Mouse (Mus musculus): Measurements from ENCODE around the gene Gabrd. TPM values are rescaled to one million over a fixed set of nuclear protein-coding genes. Genes with fewer than 3 reads are reported as not detected.

Gabrd gene
- total RNA-seq, 4 experiments from 2014 or later: 23.0 to 25.0 (median 24.7) TPM

- DNase-seq (ENCODE audit: low spot score in 2 of 2): no peak
Observed at GRCm38 (mm10) chr4:155383326-155383725, 14.6 kb downstream of the Gabrd start.

DNA sequence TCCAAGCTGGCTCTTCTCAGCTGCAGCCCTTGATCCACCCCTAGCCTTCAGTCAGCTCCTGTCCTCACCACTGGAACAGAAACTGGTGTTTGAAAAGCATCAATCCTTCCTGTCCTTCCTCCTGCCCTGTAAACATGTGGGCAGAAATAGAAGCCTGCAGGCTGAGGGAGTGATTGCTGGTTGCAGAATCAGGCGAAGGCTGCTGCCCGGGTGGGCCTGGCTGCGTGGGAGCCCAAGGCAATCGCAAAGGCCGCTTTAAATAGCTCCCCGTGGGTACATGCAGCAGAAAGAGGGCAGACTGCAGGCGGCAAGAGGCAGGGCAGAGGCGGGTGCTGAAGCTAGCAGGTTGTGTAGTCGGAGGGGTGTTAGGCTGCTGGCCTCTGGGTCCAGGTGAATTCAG, 15.2 kb downstream of the Gabrd start:
- DNase-seq (ENCODE audit: low spot score in 2 of 2): peak; percentile 52 to 57

GRCm38 (mm10) chr4:155381974-155382373, 15.9 kb downstream of the Gabrd start:
- DNase-seq (ENCODE audit: low spot score in 2 of 2): no peak

DNA sequence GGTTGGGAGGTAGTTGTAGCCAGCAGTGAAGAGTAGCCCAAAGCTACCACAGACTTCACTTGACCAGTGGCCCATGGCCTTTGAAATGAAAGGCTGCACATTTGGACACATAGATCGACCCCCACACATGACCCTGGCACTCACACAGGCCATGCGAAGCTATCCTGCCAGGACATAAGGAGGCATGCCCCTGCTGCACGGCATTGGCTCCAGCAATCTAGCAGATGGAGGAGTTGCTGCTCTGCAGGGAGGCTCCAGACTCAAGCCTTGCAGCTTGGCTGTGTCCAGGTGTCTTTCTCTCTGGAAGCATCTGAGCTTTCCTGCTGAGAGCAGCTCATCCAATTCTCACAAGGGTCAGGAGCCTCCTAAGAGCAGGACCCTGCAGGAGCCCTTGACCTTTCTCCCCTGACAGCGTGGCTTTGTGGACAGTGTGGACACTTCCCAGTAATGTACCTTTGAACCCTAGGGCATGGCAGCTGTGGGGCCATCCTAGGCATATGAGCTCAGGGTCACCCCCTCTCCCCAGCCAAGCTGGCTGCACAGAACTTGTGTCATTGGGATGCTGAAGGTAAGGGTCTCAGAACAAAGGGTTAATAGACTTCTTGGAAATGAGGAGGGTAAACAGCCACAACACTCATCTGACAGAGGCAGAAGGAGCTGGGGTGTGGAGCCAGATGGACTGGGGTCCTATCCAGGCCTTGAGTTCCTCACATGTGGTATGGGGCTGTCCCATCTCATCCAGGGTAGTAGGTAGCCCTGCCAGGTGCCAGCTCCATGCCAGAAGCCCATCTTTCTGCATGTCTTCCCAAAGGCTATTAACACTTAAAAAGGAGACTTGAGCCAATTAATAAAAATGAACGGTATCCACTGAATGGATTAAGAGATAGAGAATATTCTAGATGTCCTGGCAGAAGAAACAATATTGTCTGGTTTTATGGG, 25.8 kb downstream of the Gabrd start:
- DNase-seq (ENCODE audit: low spot score in 2 of 2): no peak

DNA sequence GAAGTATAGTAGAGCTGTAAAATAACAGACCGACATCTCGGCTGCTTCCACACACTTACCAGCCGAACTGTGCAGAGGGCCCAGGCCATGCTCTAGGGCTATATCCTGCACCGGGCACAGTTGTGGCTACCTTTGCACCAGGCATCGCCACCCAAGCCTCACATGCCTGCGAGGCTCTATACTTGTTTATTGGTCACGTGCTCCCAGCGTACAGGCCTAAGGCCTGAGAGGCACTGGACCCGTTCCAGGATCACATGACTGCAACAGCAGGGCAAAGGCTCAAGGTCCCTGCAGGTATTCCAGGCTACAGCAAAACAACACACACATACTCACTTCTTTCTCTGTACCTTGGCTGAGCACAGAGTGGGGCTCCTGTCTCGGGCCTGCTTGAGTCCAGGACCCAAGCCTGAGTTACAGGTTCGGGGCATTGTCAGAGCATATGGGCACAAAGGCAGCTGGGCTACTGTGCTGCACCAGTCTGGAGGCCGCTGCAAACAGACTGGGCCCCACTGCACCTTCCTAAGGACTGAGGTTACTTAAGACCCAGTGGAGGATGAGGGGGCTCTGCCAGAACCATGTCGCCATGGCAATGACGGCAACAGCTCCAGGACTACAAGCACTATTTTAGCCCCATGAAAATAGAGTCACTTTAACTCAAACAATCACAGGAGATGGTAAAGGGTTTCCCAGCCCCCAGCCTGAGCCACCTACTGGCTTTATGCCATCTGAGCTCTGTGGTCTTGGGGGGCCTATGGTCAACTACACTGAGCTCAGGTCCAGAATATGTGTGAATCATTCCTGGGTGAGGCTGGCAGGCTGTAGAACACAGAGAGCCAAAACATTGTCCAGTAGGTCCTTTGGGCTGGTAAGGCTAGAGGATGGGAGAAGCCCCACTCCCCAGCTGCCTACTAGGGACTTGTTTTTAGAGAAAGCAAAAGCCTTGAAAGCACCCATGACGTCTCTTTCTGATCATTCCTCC, 26.9 kb downstream of the Gabrd start:
- no peak for DNase-seq (ENCODE audit: low spot score in 2 of 2)

GRCm38 (mm10) chr4:155368684-155369083, 29.2 kb downstream of the Gabrd start:
- peak; percentile 66 to 74 for DNase-seq (ENCODE audit: low spot score in 2 of 2)

GRCm38 (mm10) chr4:155367739-155368138, 30.2 kb downstream of the Gabrd start:
- no peak for DNase-seq (ENCODE audit: low spot score in 2 of 2)

- DNase-seq (ENCODE audit: low spot score in 2 of 2): no peak
Observed at GRCm38 (mm10) chr4:155366784-155367183, 31.1 kb downstream of the Gabrd start.

- DNase-seq (ENCODE audit: low spot score in 2 of 2): no peak
Observed at GRCm38 (mm10) chr4:155362443-155362842, 35.5 kb downstream of the Gabrd start.

DNA sequence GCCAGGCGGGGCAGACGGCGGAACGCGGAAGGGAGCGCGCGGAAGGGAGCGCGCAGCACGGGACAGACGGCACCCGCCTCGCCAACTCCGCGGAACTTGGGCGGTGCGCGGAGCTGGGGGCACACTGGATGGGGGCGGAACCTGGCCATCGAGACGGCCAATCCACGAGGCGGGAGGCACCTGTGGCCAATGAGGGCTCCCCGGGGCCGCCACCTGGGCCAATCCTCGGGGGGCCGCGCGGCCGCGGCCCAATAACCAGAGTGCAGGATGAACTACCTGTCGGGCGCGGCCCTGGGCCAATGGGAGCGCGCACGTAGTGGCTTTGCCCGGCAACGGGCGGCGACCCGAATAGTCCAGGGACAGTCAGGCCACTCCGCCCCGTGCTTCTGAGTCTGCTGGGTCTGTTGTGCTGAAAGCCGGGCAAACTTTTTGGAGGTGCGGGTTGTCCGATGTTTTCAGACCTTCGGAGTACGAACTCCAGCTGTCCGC, 36.6 kb downstream of the Gabrd start, which contains the start of gene Prkcz:
TSS of gene Prkcz (minus strand) at position 59 of the 489 bp plus-strand sequence.
- DNase-seq (ENCODE audit: low spot score in 2 of 2): no peak

GRCm38 (mm10) chr4:155360856-155361255, 37.1 kb downstream of the Gabrd start:
- no peak for DNase-seq (ENCODE audit: low spot score in 2 of 2)

- no peak for DNase-seq (ENCODE audit: low spot score in 2 of 2)
Observed at GRCm38 (mm10) chr4:155359560-155360464, 38.1 kb downstream of the Gabrd start.

GRCm38 (mm10) chr4:155357601-155358000, 40.3 kb downstream of the Gabrd start:
- DNase-seq (ENCODE audit: low spot score in 2 of 2): no peak

GRCm38 (mm10) chr4:155356354-155356753, 41.6 kb downstream of the Gabrd start:
- DNase-seq (ENCODE audit: low spot score in 2 of 2): no peak

DNA sequence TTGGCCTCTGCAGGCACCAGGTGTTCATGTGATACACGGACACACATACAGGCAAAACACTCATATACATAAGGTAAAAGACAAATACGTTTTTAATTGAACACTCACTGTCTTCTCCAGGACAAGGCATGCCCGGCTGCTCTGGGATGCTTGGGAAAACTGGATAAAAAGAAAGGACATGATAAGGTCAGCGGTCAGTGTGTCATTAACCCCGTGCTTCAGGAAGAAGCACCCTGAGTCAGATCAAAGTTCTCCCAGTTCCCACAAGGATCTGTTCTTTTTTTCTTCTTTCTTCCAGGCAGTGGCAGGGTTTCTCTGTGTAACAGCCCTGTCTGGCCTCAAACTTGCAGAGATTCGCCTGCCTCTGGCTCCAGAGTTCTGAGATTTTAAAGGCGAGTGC, 43.4 kb downstream of the Gabrd start:
- no peak for DNase-seq (ENCODE audit: low spot score in 2 of 2)

- no peak for DNase-seq (ENCODE audit: low spot score in 2 of 2)
Observed at GRCm38 (mm10) chr4:155354035-155354434, 43.9 kb downstream of the Gabrd start.

DNA sequence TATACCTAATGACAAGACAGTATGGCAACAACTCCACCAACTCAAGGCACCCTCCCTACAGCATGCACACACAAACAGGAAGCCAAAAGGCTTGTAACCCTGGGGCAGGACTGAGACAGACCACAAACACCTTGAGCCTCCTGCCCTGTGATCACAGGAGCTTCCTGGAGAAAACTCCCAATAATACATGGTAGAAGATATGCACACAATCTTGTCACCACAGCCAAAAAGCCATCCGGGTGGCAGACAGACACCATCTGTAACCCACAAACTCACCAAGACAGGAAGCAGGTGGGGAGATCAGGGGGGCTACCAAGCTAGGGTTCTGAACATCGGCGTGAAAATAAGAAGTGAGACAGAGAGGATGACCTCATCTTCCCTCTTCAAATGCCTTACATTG, 45.3 kb downstream of the Gabrd start:
- no peak for DNase-seq (ENCODE audit: low spot score in 2 of 2)

- DNase-seq (ENCODE audit: low spot score in 2 of 2): no peak
Observed at GRCm38 (mm10) chr4:155346350-155346749, 51.6 kb downstream of the Gabrd start.

DNA sequence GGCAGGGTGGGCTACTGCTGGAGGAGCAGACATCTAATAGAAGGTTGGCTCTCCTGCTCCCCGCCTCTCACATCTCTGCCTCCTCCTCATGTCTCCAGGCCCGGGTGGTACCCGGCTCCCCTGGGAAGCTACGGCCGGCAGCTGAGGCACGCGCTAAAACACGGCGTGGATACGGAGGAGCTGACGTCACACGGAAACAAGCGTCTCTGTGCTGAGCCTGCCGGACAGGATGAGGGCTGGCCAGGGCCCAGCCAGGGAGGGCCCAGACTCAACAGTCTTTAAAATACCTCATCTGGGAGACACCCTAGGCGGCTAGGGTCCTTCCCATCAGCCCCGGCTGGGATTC, 52.3 kb downstream of the Gabrd start:
- peak; percentile 86 for DNase-seq (ENCODE audit: low spot score in 2 of 2)

- peak; percentile 46 to 52 for DNase-seq (ENCODE audit: low spot score in 2 of 2)
Observed at GRCm38 (mm10) chr4:155344716-155345607, 53.0 kb downstream of the Gabrd start.

Measured in layer of hippocampus, adult 8-10 months (tissue).